Mouse (Mus musculus) mouse embryonic stem cell (cell line): ENCODE results near the gene Serpinb6d.

ENCODE experiments used
- in situ Hi-C, 2 experiments: fragments of 300-500 bp; cut with MboI; formaldehyde crosslinking; loops; 1 replicate in 1 of 2; 3 replicates in 1 of 2; pipeline ENCODE4 v1.14.3; 2019 to 2020; ENCODE audit warnings: low sequenced_read_pairs in 2 of 2, low pct_unique_long_range_greater_than_20kb in 1 of 2, mixed read lengths in 1 of 2; ENCODE audit not compliant: unreplicated experiment in 1 of 2

The Serpinb6d gene

DNA sequence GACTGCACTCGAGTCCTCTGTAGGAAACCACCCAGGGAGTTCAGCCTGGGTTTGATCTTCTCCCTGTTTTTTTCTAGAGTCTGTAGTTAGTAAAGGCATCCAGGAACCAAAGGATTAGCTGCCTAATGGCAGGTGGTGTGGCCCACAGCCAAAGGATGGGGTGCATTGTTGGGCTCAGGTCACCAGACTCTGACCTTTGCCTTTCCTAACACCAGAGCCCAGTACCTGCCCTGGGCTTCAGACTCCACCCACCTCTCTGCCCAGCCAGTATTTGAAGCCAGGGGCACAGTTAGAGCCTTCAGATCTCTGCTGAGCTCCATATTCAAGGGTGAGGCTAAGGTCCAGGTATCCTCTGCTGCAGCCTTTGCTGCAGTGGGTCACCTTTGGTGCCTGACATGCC, at the start of gene Serpinb6d:
Gene Serpinb6d, plus strand, starts transcription at position 301 of the 400 bp plus-strand sequence.
- in situ Hi-C loops, result no loop called here

- in situ Hi-C loops, result no loop called here
These were observed 38.3 kb upstream of the Serpinb6d start for GRCm38 (mm10) chr13:33622921-33623320.

- in situ Hi-C loops, result no loop called here
These were observed 18.7 kb upstream of the Serpinb6d start for GRCm38 (mm10) chr13:33642540-33642939.

GRCm38 (mm10) chr13:33662550-33662949, 1.3 kb downstream of the Serpinb6d start:
- in situ Hi-C loops, result no loop called here

GRCm38 (mm10) chr13:33720296-33720695, 59.1 kb downstream of the Serpinb6d start:
- in situ Hi-C loops, result no loop called here
